Mouse (Mus musculus): Measurements from ENCODE around the gene Palld. TPM values are rescaled to one million over a fixed set of nuclear protein-coding genes. Genes with fewer than 3 reads are reported as not detected.

The Palld gene
- total RNA-seq, 2 experiments from 2014 or later: 5.1 to 5.5 TPM

- DNase-seq (ENCODE audit: low spot score in 2 of 2): no peak
Observed at GRCm38 (mm10) chr8:61591446-61591845, 311.0 kb downstream of the Palld start.

- peak; percentile 11 to 49 for DNase-seq (ENCODE audit: low spot score in 2 of 2)
Observed at GRCm38 (mm10) chr8:61590551-61591431, 311.7 kb downstream of the Palld start.

- no peak for DNase-seq (ENCODE audit: low spot score in 2 of 2)
Observed at GRCm38 (mm10) chr8:61589972-61590391, 312.5 kb downstream of the Palld start.

GRCm38 (mm10) chr8:61588336-61588735 lies 314.2 kb downstream of the Palld start:
- DNase-seq (ENCODE audit: low spot score in 2 of 2): no peak

GRCm38 (mm10) chr8:61587731-61588130 lies 314.8 kb downstream of the Palld start:
- DNase-seq (ENCODE audit: low spot score in 2 of 2): no peak

- DNase-seq (ENCODE audit: low spot score in 2 of 2): no peak
Observed at GRCm38 (mm10) chr8:61586529-61586928, 316.0 kb downstream of the Palld start.

GRCm38 (mm10) chr8:61585746-61586145 lies 316.7 kb downstream of the Palld start:
- DNase-seq (ENCODE audit: low spot score in 2 of 2): no peak

GRCm38 (mm10) chr8:61584714-61585383 lies 317.6 kb downstream of the Palld start:
- no peak for DNase-seq (ENCODE audit: low spot score in 2 of 2)

GRCm38 (mm10) chr8:61582547-61582946 lies 319.9 kb downstream of the Palld start:
- no peak for DNase-seq (ENCODE audit: low spot score in 2 of 2)

- DNase-seq (ENCODE audit: low spot score in 2 of 2): no peak
Observed at GRCm38 (mm10) chr8:61581259-61581658, 321.2 kb downstream of the Palld start.

- DNase-seq (ENCODE audit: low spot score in 2 of 2): no peak
Observed at GRCm38 (mm10) chr8:61579831-61580230, 322.7 kb downstream of the Palld start.

- no peak for DNase-seq (ENCODE audit: low spot score in 2 of 2)
Observed at GRCm38 (mm10) chr8:61578754-61579153, 323.7 kb downstream of the Palld start.

- DNase-seq (ENCODE audit: low spot score in 2 of 2): no peak
Observed at GRCm38 (mm10) chr8:61575096-61575653, 327.3 kb downstream of the Palld start.

GRCm38 (mm10) chr8:61574526-61574925 lies 328.0 kb downstream of the Palld start:
- no peak for DNase-seq (ENCODE audit: low spot score in 2 of 2)

GRCm38 (mm10) chr8:61573179-61573937 lies 329.1 kb downstream of the Palld start:
- DNase-seq (ENCODE audit: low spot score in 2 of 2): no peak

GRCm38 (mm10) chr8:61572697-61573096 lies 329.8 kb downstream of the Palld start:
- no peak for DNase-seq (ENCODE audit: low spot score in 2 of 2)

GRCm38 (mm10) chr8:61570637-61571036 lies 331.9 kb downstream of the Palld start:
- no peak for DNase-seq (ENCODE audit: low spot score in 2 of 2)

GRCm38 (mm10) chr8:61569721-61570120 lies 332.8 kb downstream of the Palld start:
- peak; percentile 4 to 19 for DNase-seq (ENCODE audit: low spot score in 2 of 2)

GRCm38 (mm10) chr8:61569211-61569610 lies 333.3 kb downstream of the Palld start:
- no peak for DNase-seq (ENCODE audit: low spot score in 2 of 2)

GRCm38 (mm10) chr8:61563378-61563777 lies 339.1 kb downstream of the Palld start:
- DNase-seq (ENCODE audit: low spot score in 2 of 2): no peak

- DNase-seq (ENCODE audit: low spot score in 2 of 2): no peak
Observed at GRCm38 (mm10) chr8:61562626-61563025, 339.9 kb downstream of the Palld start.

All from layer of hippocampus, adult 18-20 months (tissue).